Mouse (Mus musculus) liver, embryonic 14.5 days (tissue): Measurements from ENCODE around the gene Acoxl.

Source experiments
- CTCF ChIP-seq: IDR thresholded peaks from 2 replicates; pipeline ENCODE4 v1.5.1; 2016; ENCODE audit warnings: antibody characterized with exemption, low read depth, control low read depth
- EP300 ChIP-seq: IDR thresholded peaks from 2 replicates; pipeline ENCODE4 v1.6.1; 2016; ENCODE audit warnings: antibody characterized with exemption, low read depth

- TF ChIP-seq EP300 (no peak), CTCF (peak; percentile 48)
Observed at GRCm38 (mm10) chr2:127937079-127937478, 98.4 kb downstream of the Acoxl start.
